Mouse (Mus musculus) midbrain, embryonic 16.5 days (tissue): ENCODE data around the gene Tdp2. TPM values are rescaled to one million over a fixed set of nuclear protein-coding genes. Genes with fewer than 3 reads are reported as not detected.
A peak's percentile ranks its signal among the peaks of the same experiment; 100 is the strongest.

Source experiments
- ATAC-seq: fragments of 200-750 bp; cut with Nextera tagmentation; 2 replicates; pipeline ENCODE4 v1.8.0; 2017; ENCODE audit warnings: moderate TSS enrichment
- H3K27ac ChIP-seq: fragments of 300-500 bp; sonication (generic); 2 replicates; pipeline ENCODE4 v1.5.1; 2014; ENCODE audit warnings: mild to moderate bottlenecking, low read length, mixed read lengths
- H3K27me3 ChIP-seq: fragments of 300-500 bp; sonication (generic); 2 replicates; pipeline ENCODE4 v1.6.1; 2014; ENCODE audit warnings: low read depth, low read length, mixed read lengths; ENCODE audit not compliant: control insufficient read depth, insufficient read depth
- H3K36me3 ChIP-seq: fragments of 300-500 bp; sonication (generic); 2 replicates; pipeline ENCODE4 v1.6.1; 2014; ENCODE audit warnings: mild to moderate bottlenecking, low read length, moderate library complexity, mixed read lengths; ENCODE audit not compliant: control insufficient read depth, insufficient read depth
- H3K4me1 ChIP-seq: fragments of 300-500 bp; sonication (generic); 2 replicates; pipeline ENCODE4 v1.6.1; 2014; ENCODE audit warnings: mild to moderate bottlenecking, low read length, mixed read lengths; ENCODE audit not compliant: control insufficient read depth, insufficient read depth
- H3K4me2 ChIP-seq: fragments of 300-500 bp; sonication (generic); 2 replicates; pipeline ENCODE4 v1.6.1; 2014; ENCODE audit warnings: mild to moderate bottlenecking, low read length, mixed read lengths
- H3K4me3 ChIP-seq: fragments of 300-500 bp; sonication (generic); 2 replicates; pipeline ENCODE4 v1.5.1; 2014; ENCODE audit warnings: low read depth, mild to moderate bottlenecking, low read length, moderate library complexity, mixed read lengths
- H3K9ac ChIP-seq: fragments of 300-500 bp; sonication (generic); 2 replicates; pipeline ENCODE4 v1.6.1; 2014; ENCODE audit warnings: low read depth, low read length, mixed read lengths
- H3K9me3 ChIP-seq: fragments of 300-500 bp; sonication (generic); replicated peaks from 2 replicates; pipeline ENCODE4 v1.6.1; 2014; ENCODE audit warnings: mild to moderate bottlenecking, low read length, mixed read lengths; ENCODE audit not compliant: control insufficient read depth, poor library complexity, severe bottlenecking
- WGBS: fragments of 180-500 bp; shearing (Covaris S2); extraction: QIAGEN DNeasy Blood & Tissue Kit; methylation state at CpG from one replicate; pipeline ENCODE4 v1.1.7; 2014; 5-methylcytosine and 5-hydroxymethylcytosine counted together
- polyA plus RNA-seq: library from polyadenylated mRNA; unstranded; fragments of >200 nt; fragmentation: Nextera tagmentation; extraction: Ambion mirVana; gene quantifications from 2 replicates; pipeline ENCODE4 v1.2.1, GENCODE M21; 2015

The Tdp2 gene
- polyA plus RNA-seq, 1 experiment from 2014 or later = 26.5 TPM

GRCm38 (mm10) chr13:24799925-24800673 is 31.4 kb upstream of the Tdp2 start:
- peak overlapping the region; percentile 61 for H3K4me3 ChIP-seq
- H3K27me3 ChIP-seq = no peaks in the 10 kb centered on the region
- H3K9ac ChIP-seq = peak overlapping the region; percentile 43
- H3K27ac ChIP-seq = peak overlapping the region; percentile 74
- peaks cover 24% of the 10 kb centered on the region for H3K4me1 ChIP-seq
- no peaks in the 10 kb centered on the region for H3K9me3 ChIP-seq
- WGBS = under 1% methylated on average over 31 of the region's 31 CpGs
- H3K36me3 ChIP-seq = no peaks in the 10 kb centered on the region
- H3K4me2 ChIP-seq = peak overlapping the region; percentile 76
- peak; percentile 36 for ATAC-seq

GRCm38 (mm10) chr13:24800674-24801307 is 30.7 kb upstream of the Tdp2 start:
- peak overlapping the region; percentile 88 for H3K9ac ChIP-seq
- peak; percentile 97 for ATAC-seq
- H3K27me3 ChIP-seq = no peaks in the 10 kb centered on the region
- no peaks in the 10 kb centered on the region for H3K9me3 ChIP-seq
- H3K4me2 ChIP-seq = peak overlapping the region; percentile 76
- H3K4me1 ChIP-seq = peaks cover 24% of the 10 kb centered on the region
- no peaks in the 10 kb centered on the region for H3K36me3 ChIP-seq
- H3K27ac ChIP-seq = peak overlapping the region; percentile 97
- under 1% methylated on average over 42 of the region's 42 CpGs for WGBS
- peak overlapping the region; percentile 61 for H3K4me3 ChIP-seq

- under 1% methylated on average over 55 of the region's 74 CpGs for WGBS
Observed at GRCm38 (mm10) chr13:24801308-24801921, 30.1 kb upstream of the Tdp2 start, which contains the start of gene BC005537. Gene BC005537, plus strand, starts transcription at chr13:24801657.

GRCm38 (mm10) chr13:24802131-24802691 is 29.3 kb upstream of the Tdp2 start:
- Histone ChIP-seq H3K9me3 (no peaks in the 10 kb centered on the region), H3K36me3 (peaks cover 3% of the 10 kb centered on the region; the same call in 1 of the 2 replicates), H3K4me2 (peak overlapping the region; percentile 94), H3K9ac (peak overlapping the region; percentile 88), H3K4me1 (peaks cover 24% of the 10 kb centered on the region), H3K27ac (no peak overlapping the region), H3K27me3 (no peaks in the 10 kb centered on the region), H3K4me3 (peak overlapping the region; percentile 61)
- no peak for ATAC-seq
- WGBS = under 1% methylated on average over 26 of the region's 26 CpGs

More at GRCm38 (mm10) chr13:24801308-24801921, 30.1 kb upstream of the Tdp2 start, which contains the start of gene BC005537:
- Histone ChIP-seq H3K27me3 (no peaks in the 10 kb centered on the region), H3K4me3 (peak within 1 kb of the TSS; percentile 61), H3K36me3 (no peaks in the 10 kb centered on the region), H3K4me1 (peaks cover 24% of the 10 kb centered on the region), H3K4me2 (peak within 1 kb of the TSS; percentile 94), H3K9ac (peak within 1 kb of the TSS; percentile 88), H3K27ac (peak within 1 kb of the TSS; percentile 97), H3K9me3 (no peaks in the 10 kb centered on the region)
- ATAC-seq = peak; percentile 77

- WGBS = 10% methylated on average over 2 of the region's 2 CpGs
- no peak overlapping the region for H3K27ac ChIP-seq
- no peaks in the 10 kb centered on the region for H3K9me3 ChIP-seq
- peak overlapping the region; percentile 45; the same call in 1 of the 2 replicates for H3K9ac ChIP-seq
- peaks cover 5% of the 10 kb centered on the region; the same call in 1 of the 2 replicates for H3K36me3 ChIP-seq
- no peaks in the 10 kb centered on the region for H3K27me3 ChIP-seq
- peak overlapping the region; percentile 61 for H3K4me3 ChIP-seq
- no peak for ATAC-seq
- peaks cover 24% of the 10 kb centered on the region for H3K4me1 ChIP-seq
- peak overlapping the region; percentile 94 for H3K4me2 ChIP-seq
Observed at GRCm38 (mm10) chr13:24803196-24803595, 28.3 kb upstream of the Tdp2 start.

- no peak overlapping the region for H3K4me3 ChIP-seq
- no peaks in the 10 kb centered on the region for H3K9me3 ChIP-seq
- no peak overlapping the region for H3K4me2 ChIP-seq
- no peaks in the 10 kb centered on the region for H3K27me3 ChIP-seq
- H3K27ac ChIP-seq = no peak overlapping the region
- H3K9ac ChIP-seq = no peak overlapping the region
- H3K4me1 ChIP-seq = peaks cover 22% of the 10 kb centered on the region
- no peak for ATAC-seq
- peaks cover 17% of the 10 kb centered on the region for H3K36me3 ChIP-seq
Observed at GRCm38 (mm10) chr13:24806079-24806478, 25.4 kb upstream of the Tdp2 start.

- no peak overlapping the region for H3K9ac ChIP-seq
- H3K4me3 ChIP-seq = no peak overlapping the region
- no peaks in the 10 kb centered on the region for H3K27me3 ChIP-seq
- no peak overlapping the region for H3K4me2 ChIP-seq
- H3K4me1 ChIP-seq = no peaks in the 10 kb centered on the region; the same call in 1 of the 2 replicates
- WGBS = 95% methylated on average over 2 of the region's 2 CpGs
- H3K9me3 ChIP-seq = no peaks in the 10 kb centered on the region
- no peak overlapping the region for H3K27ac ChIP-seq
- ATAC-seq = no peak
- peaks cover 24% of the 10 kb centered on the region for H3K36me3 ChIP-seq
Observed at GRCm38 (mm10) chr13:24812521-24812920, 19.0 kb upstream of the Tdp2 start.

- Histone ChIP-seq H3K27me3 (no peaks in the 10 kb centered on the region), H3K36me3 (peaks cover 17% of the 10 kb centered on the region), H3K9me3 (no peaks in the 10 kb centered on the region), H3K4me3 (no peak overlapping the region), H3K9ac (no peak overlapping the region), H3K27ac (no peak overlapping the region), H3K4me2 (no peak overlapping the region), H3K4me1 (no peaks in the 10 kb centered on the region; the same call in 1 of the 2 replicates)
- ATAC-seq = no peak
- WGBS = 81% methylated on average over 1 of the region's 1 CpGs
Observed at GRCm38 (mm10) chr13:24814616-24815015, 16.9 kb upstream of the Tdp2 start.
